Mouse (Mus musculus) olfactory bulb, adult 2 months (tissue): ENCODE measurements at regions not wholly inside any gene's neighbourhood (a gene's known extent, or its start where the extent isn't known, plus 50 kb on each side); places are given as distances from the start of the nearest gene placed in this dataset.

ENCODE experiments used
- CTCF ChIP-seq: fragments of 200-500 bp; IDR thresholded peaks from 2 replicates; pipeline ENCODE4 v1.5.1; 2012; ENCODE audit warnings: low read depth, mild to moderate bottlenecking, low read length, moderate library complexity; ENCODE audit not compliant: insufficient read depth
- POLR2A ChIP-seq: fragments of 200-500 bp; IDR thresholded peaks from 2 replicates; pipeline ENCODE4 v1.6.1; 2012; ENCODE audit warnings: mild to moderate bottlenecking, low read depth, low read length, moderate library complexity; ENCODE audit not compliant: insufficient read depth

- TF ChIP-seq CTCF (no peak), POLR2A (no peak)
These were observed 138.9 kb downstream of the Tm2d1 start for GRCm38 (mm10) chr4:98243941-98244929.
